Mouse (Mus musculus): Measurements from ENCODE around the gene Gemin7. TPM values are rescaled to one million over a fixed set of nuclear protein-coding genes. Genes with fewer than 3 reads are reported as not detected.

Gene Gemin7
- polyA plus RNA-seq, 1 experiment from 2014 or later, result 158 TPM

- ATAC-seq (replicated peaks; ENCODE audit: insufficient number of reproducible peaks, low FRiP score, low TSS enrichment, low read depth) (0 out of 2 replicates have a peak, but pooled peaks have one; percentile 41), DNase-seq (ENCODE audit: low spot score) (peak; percentile 89)
- Histone ChIP-seq H3K4me3 (ENCODE audit: low read depth, low read length) (no peak overlapping the region), H3K4me1 (ENCODE audit: control insufficient read depth, insufficient read depth, low read length) (no peaks in the 10 kb centered on the region), H3K36me3 (replicated peaks; ENCODE audit: control insufficient read depth, insufficient read depth, low read depth, low read length) (peaks cover 33% of the 10 kb centered on the region), H3K9me3 (replicated peaks; ENCODE audit: control insufficient read depth, low read length) (no peaks in the 10 kb centered on the region), H3K27ac (replicated peaks; ENCODE audit: low read depth, low read length) (no peak overlapping the region), H3K4me2 (ENCODE audit: low read depth, low read length) (no peak overlapping the region), H3K9ac (replicated peaks; ENCODE audit: low read length) (no peak overlapping the region), H3K27me3 (ENCODE audit: control insufficient read depth, insufficient read depth, low read length) (no peaks in the 10 kb centered on the region)
- WGBS, result 67% methylated on average over 3 of the region's 3 CpGs
Observed at GRCm38 (mm10) chr7:19589917-19590316, 12.5 kb upstream of the Gemin7 start.

GRCm38 (mm10) chr7:19589207-19589606, 11.8 kb upstream of the Gemin7 start:
- H3K4me3 ChIP-seq (ENCODE audit: low read depth, low read length), result no peak overlapping the region
- no peak for ATAC-seq (replicated peaks; ENCODE audit: insufficient number of reproducible peaks, low FRiP score, low TSS enrichment, low read depth)
- DNase-seq (ENCODE audit: low spot score), result peak; percentile 59
- WGBS, result 52% methylated on average over 3 of the region's 3 CpGs
- no peak overlapping the region for H3K27ac ChIP-seq (replicated peaks; ENCODE audit: low read depth, low read length)
- H3K9ac ChIP-seq (replicated peaks; ENCODE audit: low read length), result no peak overlapping the region
- H3K27me3 ChIP-seq (ENCODE audit: control insufficient read depth, insufficient read depth, low read length), result no peaks in the 10 kb centered on the region
- no peaks in the 10 kb centered on the region for H3K4me1 ChIP-seq (ENCODE audit: control insufficient read depth, insufficient read depth, low read length)
- H3K9me3 ChIP-seq (replicated peaks; ENCODE audit: control insufficient read depth, low read length), result no peaks in the 10 kb centered on the region
- H3K4me2 ChIP-seq (ENCODE audit: low read depth, low read length), result no peak overlapping the region
- H3K36me3 ChIP-seq (replicated peaks; ENCODE audit: control insufficient read depth, insufficient read depth, low read depth, low read length), result peaks cover 38% of the 10 kb centered on the region

GRCm38 (mm10) chr7:19586269-19586668, 8.9 kb upstream of the Gemin7 start:
- no peak overlapping the region for H3K9ac ChIP-seq (replicated peaks; ENCODE audit: low read length)

GRCm38 (mm10) chr7:19580634-19581033, 3.2 kb upstream of the Gemin7 start:
- peaks cover 22% of the 10 kb centered on the region for H3K27me3 ChIP-seq (ENCODE audit: control insufficient read depth, insufficient read depth, low read length)
- H3K4me1 ChIP-seq (ENCODE audit: control insufficient read depth, insufficient read depth, low read length), result no peaks in the 10 kb centered on the region; the same call in 1 of the 2 replicates
- 84% methylated on average over 8 of the region's 8 CpGs for WGBS
- H3K4me3 ChIP-seq (ENCODE audit: low read depth, low read length), result no peak overlapping the region
- H3K4me2 ChIP-seq (ENCODE audit: low read depth, low read length), result no peak overlapping the region
- no peak overlapping the region for H3K27ac ChIP-seq (replicated peaks; ENCODE audit: low read depth, low read length)
- ATAC-seq (replicated peaks; ENCODE audit: insufficient number of reproducible peaks, low FRiP score, low TSS enrichment, low read depth) (no peak), DNase-seq (ENCODE audit: low spot score) (no peak)
- H3K9ac ChIP-seq (replicated peaks; ENCODE audit: low read length), result no peak overlapping the region
- peaks cover 18% of the 10 kb centered on the region for H3K36me3 ChIP-seq (replicated peaks; ENCODE audit: control insufficient read depth, insufficient read depth, low read depth, low read length)
- no peaks in the 10 kb centered on the region for H3K9me3 ChIP-seq (replicated peaks; ENCODE audit: control insufficient read depth, low read length)

More at GRCm38 (mm10) chr7:19586269-19586668, 8.9 kb upstream of the Gemin7 start:
- no peak overlapping the region for H3K4me2 ChIP-seq (ENCODE audit: low read depth, low read length)
- ATAC-seq (replicated peaks; ENCODE audit: insufficient number of reproducible peaks, low FRiP score, low TSS enrichment, low read depth), result no peak
- DNase-seq (ENCODE audit: low spot score), result no peak
- WGBS, result 73% methylated on average over 46 of the region's 46 CpGs
- no peaks in the 10 kb centered on the region for H3K4me1 ChIP-seq (ENCODE audit: control insufficient read depth, insufficient read depth, low read length)
- H3K4me3 ChIP-seq (ENCODE audit: low read depth, low read length), result no peak overlapping the region
- no peaks in the 10 kb centered on the region for H3K9me3 ChIP-seq (replicated peaks; ENCODE audit: control insufficient read depth, low read length)
- H3K36me3 ChIP-seq (replicated peaks; ENCODE audit: control insufficient read depth, insufficient read depth, low read depth, low read length), result peaks cover 39% of the 10 kb centered on the region
- no peak overlapping the region for H3K27ac ChIP-seq (replicated peaks; ENCODE audit: low read depth, low read length)
- H3K27me3 ChIP-seq (ENCODE audit: control insufficient read depth, insufficient read depth, low read length), result no peaks in the 10 kb centered on the region

- no peak overlapping the region for H3K4me2 ChIP-seq (ENCODE audit: low read depth, low read length)
- DNase-seq (ENCODE audit: low spot score), result no peak
- H3K36me3 ChIP-seq (replicated peaks; ENCODE audit: control insufficient read depth, insufficient read depth, low read depth, low read length), result peaks cover 13% of the 10 kb centered on the region
Observed at GRCm38 (mm10) chr7:19579751-19580150, 2.4 kb upstream of the Gemin7 start.

GRCm38 (mm10) chr7:19578436-19578835, 1.0 kb upstream of the Gemin7 start:
- DNase-seq (ENCODE audit: low spot score) (no peak), ATAC-seq (replicated peaks; ENCODE audit: insufficient number of reproducible peaks, low FRiP score, low TSS enrichment, low read depth) (no peak)
- no peaks in the 10 kb centered on the region; the same call in 1 of the 2 replicates for H3K4me1 ChIP-seq (ENCODE audit: control insufficient read depth, insufficient read depth, low read length)
- 59% methylated on average over 4 of the region's 4 CpGs for WGBS
- no peak overlapping the region for H3K9ac ChIP-seq (replicated peaks; ENCODE audit: low read length)
- no peak overlapping the region for H3K27ac ChIP-seq (replicated peaks; ENCODE audit: low read depth, low read length)
- no peak overlapping the region for H3K4me2 ChIP-seq (ENCODE audit: low read depth, low read length)
- H3K4me3 ChIP-seq (ENCODE audit: low read depth, low read length), result no peak overlapping the region
- H3K9me3 ChIP-seq (replicated peaks; ENCODE audit: control insufficient read depth, low read length), result no peaks in the 10 kb centered on the region
- H3K36me3 ChIP-seq (replicated peaks; ENCODE audit: control insufficient read depth, insufficient read depth, low read depth, low read length), result no peaks in the 10 kb centered on the region; the same call in none of the 2 replicates
- peaks cover 22% of the 10 kb centered on the region for H3K27me3 ChIP-seq (ENCODE audit: control insufficient read depth, insufficient read depth, low read length)

More at GRCm38 (mm10) chr7:19579751-19580150, 2.4 kb upstream of the Gemin7 start:
- no peak for ATAC-seq (replicated peaks; ENCODE audit: insufficient number of reproducible peaks, low FRiP score, low TSS enrichment, low read depth)
- no peak overlapping the region for H3K9ac ChIP-seq (replicated peaks; ENCODE audit: low read length)
- H3K27me3 ChIP-seq (ENCODE audit: control insufficient read depth, insufficient read depth, low read length), result peaks cover 22% of the 10 kb centered on the region
- H3K4me3 ChIP-seq (ENCODE audit: low read depth, low read length), result no peak overlapping the region
- H3K4me1 ChIP-seq (ENCODE audit: control insufficient read depth, insufficient read depth, low read length), result no peaks in the 10 kb centered on the region; the same call in 1 of the 2 replicates
- H3K9me3 ChIP-seq (replicated peaks; ENCODE audit: control insufficient read depth, low read length), result no peaks in the 10 kb centered on the region
- no peak overlapping the region for H3K27ac ChIP-seq (replicated peaks; ENCODE audit: low read depth, low read length)
- WGBS, result 77% methylated on average over 10 of the region's 10 CpGs

- ATAC-seq (replicated peaks; ENCODE audit: insufficient number of reproducible peaks, low FRiP score, low TSS enrichment, low read depth), result no peak
- H3K9me3 ChIP-seq (replicated peaks; ENCODE audit: control insufficient read depth, low read length), result no peaks in the 10 kb centered on the region
- no peak overlapping the region for H3K27ac ChIP-seq (replicated peaks; ENCODE audit: low read depth, low read length)
- no peaks in the 10 kb centered on the region; the same call in none of the 2 replicates for H3K36me3 ChIP-seq (replicated peaks; ENCODE audit: control insufficient read depth, insufficient read depth, low read depth, low read length)
- peak overlapping the region; percentile 57 for H3K4me2 ChIP-seq (ENCODE audit: low read depth, low read length)
- WGBS, result 20% methylated on average over 10 of the region's 10 CpGs
- no peak for DNase-seq (ENCODE audit: low spot score)
- no peaks in the 10 kb centered on the region; the same call in 1 of the 2 replicates for H3K4me1 ChIP-seq (ENCODE audit: control insufficient read depth, insufficient read depth, low read length)
- H3K4me3 ChIP-seq (ENCODE audit: low read depth, low read length), result peak overlapping the region; percentile 32; the same call in 1 of the 2 replicates
- H3K27me3 ChIP-seq (ENCODE audit: control insufficient read depth, insufficient read depth, low read length), result peaks cover 22% of the 10 kb centered on the region
- no peak overlapping the region for H3K9ac ChIP-seq (replicated peaks; ENCODE audit: low read length)
Observed at GRCm38 (mm10) chr7:19577877-19578414, 551 bp upstream of the Gemin7 start.

GRCm38 (mm10) chr7:19575559-19575958, 1.8 kb downstream of the Gemin7 start:
- Histone ChIP-seq H3K27me3 (ENCODE audit: control insufficient read depth, insufficient read depth, low read length) (peaks cover 22% of the 10 kb centered on the region), H3K4me1 (ENCODE audit: control insufficient read depth, insufficient read depth, low read length) (peaks cover 3% of the 10 kb centered on the region), H3K36me3 (replicated peaks; ENCODE audit: control insufficient read depth, insufficient read depth, low read depth, low read length) (no peaks in the 10 kb centered on the region), H3K4me3 (ENCODE audit: low read depth, low read length) (no peak overlapping the region), H3K9me3 (replicated peaks; ENCODE audit: control insufficient read depth, low read length) (no peaks in the 10 kb centered on the region), H3K9ac (replicated peaks; ENCODE audit: low read length) (no peak overlapping the region), H3K27ac (replicated peaks; ENCODE audit: low read depth, low read length) (no peak overlapping the region), H3K4me2 (ENCODE audit: low read depth, low read length) (no peak overlapping the region)
- 55% methylated on average over 3 of the region's 3 CpGs for WGBS
- no peak for DNase-seq (ENCODE audit: low spot score)
- ATAC-seq (replicated peaks; ENCODE audit: insufficient number of reproducible peaks, low FRiP score, low TSS enrichment, low read depth), result no peak
